Mouse (Mus musculus): Measurements from ENCODE around the gene Hnrnpa3.

- no peak for TF ChIP-seq CTCF (IDR thresholded peaks at IDR 0.05; ENCODE audit: extremely low read depth, insufficient read length, insufficient replicate concordance, low read depth, low read length)
- TF ChIP-seq POLR2A (IDR thresholded peaks at IDR 0.05; ENCODE audit: low read depth, low read length): no peak
Measured at GRCm38 (mm10) chr2:75707420-75707819, 48.4 kb downstream of the Hnrnpa3 start.
